Mouse (Mus musculus): ENCODE measurements around the gene Itga1.

DNA sequence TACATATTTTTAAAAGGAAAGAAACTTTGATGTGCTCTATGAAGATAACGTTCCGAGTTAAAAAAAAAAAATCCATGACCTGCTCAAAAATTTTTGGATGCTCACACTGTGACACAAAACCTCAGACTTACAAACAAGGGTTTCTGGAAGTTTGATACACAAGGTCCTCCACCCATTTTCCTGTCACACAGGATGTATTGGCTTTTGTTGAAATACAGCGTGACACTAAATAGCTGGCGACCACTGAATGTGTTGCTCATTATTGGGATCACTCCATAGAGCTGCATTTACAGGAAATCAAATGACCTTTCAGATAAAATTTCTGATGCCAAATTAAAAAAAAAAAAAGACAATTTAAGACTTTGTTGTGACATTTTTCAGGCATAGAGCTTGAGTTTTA, 23.4 kb upstream of the Itga1 start:
- TF ChIP-seq CTCF (IDR thresholded peaks at IDR 0.05) (no peak), EP300 (IDR thresholded peaks at IDR 0.05) (no peak)
